Mouse (Mus musculus): ENCODE results near the gene Srrd. TPM values are rescaled to one million over a fixed set of nuclear protein-coding genes. Genes with fewer than 3 reads are reported as not detected.

Srrd gene
- polyA plus RNA-seq, 1 experiment from 2014 or later = 47.6 TPM

DNA sequence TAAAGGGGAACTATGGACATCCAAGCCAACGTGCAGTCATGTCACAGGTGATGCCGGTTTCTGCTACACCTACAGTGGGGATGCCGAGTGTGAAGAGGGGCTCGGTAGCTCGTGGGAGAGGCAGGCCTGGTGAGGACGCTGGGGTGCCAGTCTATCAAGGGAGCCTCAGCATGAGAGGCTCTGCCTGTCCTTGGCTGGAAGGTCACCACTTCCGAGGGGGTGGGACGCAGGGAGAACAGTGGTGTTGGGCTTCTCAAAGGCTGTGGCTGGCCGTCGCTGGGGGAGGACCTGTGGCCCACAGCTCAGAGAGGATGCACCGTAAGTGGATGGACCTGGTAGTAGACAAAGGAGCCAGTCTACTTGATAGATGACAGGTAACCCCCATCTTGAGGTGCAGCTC is 38.3 kb upstream of the Srrd start:
- Histone ChIP-seq H3K27ac (ENCODE audit: low read length) (no peak overlapping the region), H3K36me3 (ENCODE audit: control insufficient read depth, insufficient read depth, low read length) (peaks cover 4% of the 10 kb centered on the region), H3K4me3 (ENCODE audit: low read depth, low read length) (no peak overlapping the region), H3K27me3 (ENCODE audit: control insufficient read depth, insufficient read depth, low read length) (no peaks in the 10 kb centered on the region), H3K9me3 (ENCODE audit: control insufficient read depth, low read depth, low read length) (no peaks in the 10 kb centered on the region), H3K4me2 (replicated peaks; ENCODE audit: low read depth, low read length) (no peak overlapping the region), H3K4me1 (ENCODE audit: control insufficient read depth, insufficient read depth, low read length) (no peaks in the 10 kb centered on the region), H3K9ac (replicated peaks; ENCODE audit: low read depth, low read length) (no peak overlapping the region)
- 82% methylated on average over 11 of the region's 11 CpGs for WGBS
- ATAC-seq (ENCODE audit: insufficient number of reproducible peaks, insufficient read depth, low FRiP score, low read depth) = no peak

DNA sequence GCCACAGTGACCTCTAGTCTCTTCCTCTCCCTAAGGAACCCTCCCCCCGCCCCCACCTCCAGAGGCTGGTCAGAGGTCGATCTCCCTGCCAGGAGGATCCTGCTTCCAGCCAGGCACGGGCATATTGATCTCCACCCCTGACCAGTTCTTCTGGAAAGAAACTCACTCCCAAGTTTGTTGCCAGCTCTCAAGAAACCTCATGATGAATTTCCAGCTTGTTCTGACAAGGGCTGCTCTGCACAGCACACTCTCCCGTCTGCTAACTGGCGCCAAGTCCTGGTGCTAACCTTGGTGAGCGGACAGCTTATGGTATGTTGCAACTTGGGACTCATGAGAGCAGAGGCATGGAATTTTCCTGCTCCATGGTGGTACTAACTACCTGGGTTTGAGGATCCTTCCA is 35.9 kb upstream of the Srrd start:
- H3K36me3 ChIP-seq (ENCODE audit: control insufficient read depth, insufficient read depth, low read length) = peaks cover 14% of the 10 kb centered on the region
- no peaks in the 10 kb centered on the region for H3K9me3 ChIP-seq (ENCODE audit: control insufficient read depth, low read depth, low read length)
- H3K4me2 ChIP-seq (replicated peaks; ENCODE audit: low read depth, low read length) = no peak overlapping the region
- WGBS = 71% methylated on average over 6 of the region's 6 CpGs
- no peaks in the 10 kb centered on the region for H3K4me1 ChIP-seq (ENCODE audit: control insufficient read depth, insufficient read depth, low read length)
- no peak overlapping the region for H3K4me3 ChIP-seq (ENCODE audit: low read depth, low read length)
- H3K9ac ChIP-seq (replicated peaks; ENCODE audit: low read depth, low read length) = no peak overlapping the region
- no peaks in the 10 kb centered on the region for H3K27me3 ChIP-seq (ENCODE audit: control insufficient read depth, insufficient read depth, low read length)
- H3K27ac ChIP-seq (ENCODE audit: low read length) = no peak overlapping the region
- ATAC-seq (ENCODE audit: insufficient number of reproducible peaks, insufficient read depth, low FRiP score, low read depth) = no peak

DNA sequence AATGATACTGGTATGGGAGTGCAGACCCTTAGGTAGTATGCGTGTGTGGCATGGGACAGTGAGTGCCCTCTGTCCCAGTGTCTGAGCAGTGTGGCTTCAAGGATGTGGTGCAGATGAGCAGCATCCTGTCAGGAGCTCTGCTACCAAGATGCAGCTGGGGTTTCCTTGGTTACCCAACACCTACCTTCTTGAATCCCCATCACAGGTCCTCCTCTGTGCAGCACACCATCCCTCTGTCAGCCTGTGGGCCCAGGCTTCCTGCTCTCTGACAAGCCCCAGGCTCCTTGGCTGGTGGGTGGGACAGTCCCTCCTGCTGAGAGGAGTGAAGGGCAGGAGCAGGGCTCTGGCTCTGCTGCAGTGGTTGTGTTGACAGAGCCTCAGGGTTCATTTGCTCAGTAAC is 34.5 kb upstream of the Srrd start:
- 100% methylated on average over 1 of the region's 1 CpGs for WGBS
- Histone ChIP-seq H3K9me3 (ENCODE audit: control insufficient read depth, low read depth, low read length) (no peaks in the 10 kb centered on the region), H3K4me2 (replicated peaks; ENCODE audit: low read depth, low read length) (no peak overlapping the region), H3K4me1 (ENCODE audit: control insufficient read depth, insufficient read depth, low read length) (no peaks in the 10 kb centered on the region), H3K36me3 (ENCODE audit: control insufficient read depth, insufficient read depth, low read length) (peaks cover 14% of the 10 kb centered on the region), H3K27me3 (ENCODE audit: control insufficient read depth, insufficient read depth, low read length) (no peaks in the 10 kb centered on the region), H3K4me3 (ENCODE audit: low read depth, low read length) (no peak overlapping the region), H3K9ac (replicated peaks; ENCODE audit: low read depth, low read length) (no peak overlapping the region), H3K27ac (ENCODE audit: low read length) (no peak overlapping the region)
- ATAC-seq (ENCODE audit: insufficient number of reproducible peaks, insufficient read depth, low FRiP score, low read depth) = no peak

DNA sequence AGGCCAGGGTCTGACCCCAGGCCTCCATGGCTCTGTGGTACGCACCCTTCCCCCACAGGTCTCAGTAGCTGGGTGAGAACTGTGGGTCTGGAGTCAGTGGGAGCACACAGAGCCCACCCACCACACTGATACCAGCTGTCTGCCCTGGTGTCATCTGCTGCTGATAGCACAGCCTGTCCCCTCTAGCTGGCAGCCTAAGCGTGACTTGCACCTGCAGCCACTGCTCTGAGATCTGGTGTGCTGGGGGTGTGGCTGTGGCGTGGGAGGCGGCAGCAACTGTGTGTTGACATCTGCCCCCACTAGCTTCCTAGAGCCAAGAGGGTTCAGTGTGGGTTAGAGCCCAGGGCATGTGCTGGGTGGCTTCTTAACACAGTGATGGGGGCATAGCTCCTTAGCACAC is 33.3 kb upstream of the Srrd start:
- no peak overlapping the region for H3K27ac ChIP-seq (ENCODE audit: low read length)
- no peak for ATAC-seq (ENCODE audit: insufficient number of reproducible peaks, insufficient read depth, low FRiP score, low read depth)
- H3K9me3 ChIP-seq (ENCODE audit: control insufficient read depth, low read depth, low read length) = no peaks in the 10 kb centered on the region
- no peak overlapping the region for H3K4me2 ChIP-seq (replicated peaks; ENCODE audit: low read depth, low read length)
- 87% methylated on average over 4 of the region's 4 CpGs for WGBS
- H3K4me1 ChIP-seq (ENCODE audit: control insufficient read depth, insufficient read depth, low read length) = no peaks in the 10 kb centered on the region
- no peaks in the 10 kb centered on the region for H3K27me3 ChIP-seq (ENCODE audit: control insufficient read depth, insufficient read depth, low read length)
- H3K9ac ChIP-seq (replicated peaks; ENCODE audit: low read depth, low read length) = no peak overlapping the region
- peaks cover 22% of the 10 kb centered on the region for H3K36me3 ChIP-seq (ENCODE audit: control insufficient read depth, insufficient read depth, low read length)
- no peak overlapping the region for H3K4me3 ChIP-seq (ENCODE audit: low read depth, low read length)

DNA sequence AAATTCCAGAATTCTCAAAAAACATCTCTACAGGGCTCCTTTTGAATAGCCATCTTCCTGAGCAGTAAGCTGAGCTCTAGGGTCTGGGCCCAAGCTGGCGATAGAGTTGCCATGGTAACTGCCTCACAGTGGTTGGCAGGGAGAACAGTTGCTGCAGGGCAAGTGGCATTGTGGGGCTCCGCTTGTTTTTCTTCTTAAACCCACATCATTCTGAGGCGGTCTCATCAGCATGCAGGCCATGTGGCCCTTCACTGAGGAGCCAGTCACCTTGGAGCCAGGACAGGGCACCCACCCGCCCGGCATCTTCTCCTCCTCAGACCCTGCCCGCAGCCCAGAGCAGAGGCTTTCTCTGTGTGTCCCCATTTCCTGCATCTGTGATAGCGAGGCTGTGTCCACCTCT is 29.1 kb upstream of the Srrd start:
- Histone ChIP-seq H3K36me3 (ENCODE audit: control insufficient read depth, insufficient read depth, low read length) (peaks cover 32% of the 10 kb centered on the region; the same call in 1 of the 2 replicates), H3K4me1 (ENCODE audit: control insufficient read depth, insufficient read depth, low read length) (no peaks in the 10 kb centered on the region), H3K9me3 (ENCODE audit: control insufficient read depth, low read depth, low read length) (no peaks in the 10 kb centered on the region), H3K27me3 (ENCODE audit: control insufficient read depth, insufficient read depth, low read length) (no peaks in the 10 kb centered on the region), H3K4me2 (replicated peaks; ENCODE audit: low read depth, low read length) (no peak overlapping the region), H3K9ac (replicated peaks; ENCODE audit: low read depth, low read length) (no peak overlapping the region), H3K4me3 (ENCODE audit: low read depth, low read length) (no peak overlapping the region), H3K27ac (ENCODE audit: low read length) (no peak overlapping the region)
- no peak for ATAC-seq (ENCODE audit: insufficient number of reproducible peaks, insufficient read depth, low FRiP score, low read depth)
- WGBS = 80% methylated on average over 7 of the region's 7 CpGs

DNA sequence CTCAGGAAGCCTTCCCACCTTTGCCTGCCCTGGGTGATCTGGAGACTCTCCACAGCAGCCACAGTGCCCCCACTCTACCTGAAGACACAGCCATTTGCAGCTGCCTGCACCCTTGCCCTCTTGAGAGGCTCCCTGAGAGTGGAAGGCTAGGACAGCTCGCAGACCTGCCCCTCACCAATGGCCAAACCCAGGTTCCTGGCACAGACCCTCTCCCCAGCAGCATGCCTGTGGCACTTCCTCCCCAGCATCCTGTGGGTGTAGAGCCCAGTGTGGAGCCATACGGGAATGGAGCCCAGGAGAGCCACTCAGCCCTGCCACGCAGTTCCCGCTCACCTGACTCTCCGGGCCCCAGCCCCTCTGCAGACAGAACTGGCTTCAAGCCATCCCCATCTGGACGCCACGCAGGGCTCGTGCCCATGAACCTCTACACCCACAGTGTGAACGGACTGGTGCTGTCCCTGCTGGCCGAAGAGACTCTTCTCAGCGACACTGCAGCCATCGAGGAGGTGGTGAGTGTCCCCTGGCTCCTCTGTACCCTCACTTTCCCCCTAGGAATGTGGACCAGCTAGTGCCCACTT is 27.5 kb upstream of the Srrd start:
- ATAC-seq (ENCODE audit: insufficient number of reproducible peaks, insufficient read depth, low FRiP score, low read depth) = no peak
- peaks cover 39% of the 10 kb centered on the region; the same call in 1 of the 2 replicates for H3K36me3 ChIP-seq (ENCODE audit: control insufficient read depth, insufficient read depth, low read length)
- 92% methylated on average over 12 of the region's 12 CpGs for WGBS
- H3K27ac ChIP-seq (ENCODE audit: low read length) = no peak overlapping the region
- no peak overlapping the region for H3K4me2 ChIP-seq (replicated peaks; ENCODE audit: low read depth, low read length)
- H3K9ac ChIP-seq (replicated peaks; ENCODE audit: low read depth, low read length) = no peak overlapping the region
- H3K4me3 ChIP-seq (ENCODE audit: low read depth, low read length) = no peak overlapping the region
- no peaks in the 10 kb centered on the region for H3K9me3 ChIP-seq (ENCODE audit: control insufficient read depth, low read depth, low read length)
- H3K27me3 ChIP-seq (ENCODE audit: control insufficient read depth, insufficient read depth, low read length) = no peaks in the 10 kb centered on the region
- H3K4me1 ChIP-seq (ENCODE audit: control insufficient read depth, insufficient read depth, low read length) = no peaks in the 10 kb centered on the region

DNA sequence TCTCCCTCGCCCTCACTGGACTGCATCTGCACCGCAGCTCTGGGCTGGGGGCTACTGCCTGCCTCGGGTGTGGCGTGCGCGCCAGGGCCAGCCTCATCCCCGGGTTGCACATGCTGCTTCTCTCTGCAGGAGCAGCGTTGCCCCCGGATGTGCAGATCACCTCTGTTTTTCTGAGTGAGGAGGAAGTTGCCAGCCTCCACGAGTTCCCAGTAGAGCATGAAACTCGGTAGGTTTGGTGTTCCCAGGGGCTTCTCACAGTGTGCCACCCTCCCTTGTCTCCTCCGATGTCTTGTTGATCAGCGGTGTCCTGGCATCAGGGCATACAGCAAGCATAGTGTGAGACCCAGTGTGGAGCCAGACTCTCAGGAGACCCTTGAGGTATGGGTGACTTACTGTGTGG is 26.5 kb upstream of the Srrd start:
- Histone ChIP-seq H3K4me2 (replicated peaks; ENCODE audit: low read depth, low read length) (no peak overlapping the region), H3K4me1 (ENCODE audit: control insufficient read depth, insufficient read depth, low read length) (no peaks in the 10 kb centered on the region), H3K9ac (replicated peaks; ENCODE audit: low read depth, low read length) (no peak overlapping the region), H3K27me3 (ENCODE audit: control insufficient read depth, insufficient read depth, low read length) (no peaks in the 10 kb centered on the region), H3K9me3 (ENCODE audit: control insufficient read depth, low read depth, low read length) (no peaks in the 10 kb centered on the region), H3K27ac (ENCODE audit: low read length) (no peak overlapping the region), H3K36me3 (ENCODE audit: control insufficient read depth, insufficient read depth, low read length) (peaks cover 39% of the 10 kb centered on the region; the same call in 1 of the 2 replicates), H3K4me3 (ENCODE audit: low read depth, low read length) (no peak overlapping the region)
- WGBS = 92% methylated on average over 13 of the region's 13 CpGs
- ATAC-seq (ENCODE audit: insufficient number of reproducible peaks, insufficient read depth, low FRiP score, low read depth) = no peak

DNA sequence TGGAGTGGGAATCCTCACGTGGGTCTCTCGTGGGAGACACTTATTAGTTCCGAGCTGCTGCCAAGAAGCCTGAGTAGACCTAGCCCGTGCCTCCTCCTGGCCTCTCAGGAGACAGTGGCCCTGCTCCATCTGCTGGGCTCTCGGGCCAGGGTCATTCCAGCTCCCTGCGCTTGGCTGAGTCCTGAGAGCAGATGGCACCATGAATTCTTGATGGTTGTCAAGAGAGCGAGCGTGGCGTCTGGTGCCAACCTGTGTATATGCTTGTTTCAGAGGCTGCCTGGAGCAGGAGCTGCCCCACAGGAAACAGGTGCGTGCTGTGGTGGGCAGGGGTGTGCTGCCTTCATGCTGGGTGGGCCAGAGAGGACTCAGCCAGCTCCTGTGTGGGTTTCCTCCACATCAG is 25.8 kb upstream of the Srrd start:
- no peaks in the 10 kb centered on the region for H3K9me3 ChIP-seq (ENCODE audit: control insufficient read depth, low read depth, low read length)
- H3K4me1 ChIP-seq (ENCODE audit: control insufficient read depth, insufficient read depth, low read length) = no peaks in the 10 kb centered on the region
- no peaks in the 10 kb centered on the region for H3K27me3 ChIP-seq (ENCODE audit: control insufficient read depth, insufficient read depth, low read length)
- H3K4me3 ChIP-seq (ENCODE audit: low read depth, low read length) = no peak overlapping the region
- H3K4me2 ChIP-seq (replicated peaks; ENCODE audit: low read depth, low read length) = no peak overlapping the region
- no peak overlapping the region for H3K9ac ChIP-seq (replicated peaks; ENCODE audit: low read depth, low read length)
- peaks cover 37% of the 10 kb centered on the region; the same call in 1 of the 2 replicates for H3K36me3 ChIP-seq (ENCODE audit: control insufficient read depth, insufficient read depth, low read length)
- no peak for ATAC-seq (ENCODE audit: insufficient number of reproducible peaks, insufficient read depth, low FRiP score, low read depth)
- no peak overlapping the region for H3K27ac ChIP-seq (ENCODE audit: low read length)
- 92% methylated on average over 10 of the region's 10 CpGs for WGBS

DNA sequence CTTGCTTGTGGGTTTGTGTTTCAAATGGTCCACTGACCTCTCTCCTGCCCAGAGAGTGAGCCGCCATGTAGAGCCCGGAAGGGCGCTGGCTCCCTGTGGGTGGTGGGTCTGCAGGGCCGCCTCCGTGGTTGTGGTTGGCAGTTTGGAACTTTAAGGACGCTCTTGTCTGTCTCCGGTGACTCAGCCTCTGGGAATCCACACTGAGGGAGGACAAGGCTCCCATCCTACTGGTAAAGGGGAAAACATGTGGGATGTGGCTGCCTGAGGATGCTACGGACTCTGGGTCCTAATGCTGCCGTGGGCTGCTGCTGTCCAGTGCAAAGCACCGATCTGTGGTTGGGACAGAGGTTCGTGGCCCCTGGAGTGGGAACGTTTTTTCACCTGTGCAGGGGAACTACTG is 25.1 kb upstream of the Srrd start:
- H3K4me3 ChIP-seq (ENCODE audit: low read depth, low read length) = no peak overlapping the region
- H3K4me1 ChIP-seq (ENCODE audit: control insufficient read depth, insufficient read depth, low read length) = no peaks in the 10 kb centered on the region
- WGBS = 87% methylated on average over 12 of the region's 12 CpGs
- no peak overlapping the region for H3K27ac ChIP-seq (ENCODE audit: low read length)
- H3K9ac ChIP-seq (replicated peaks; ENCODE audit: low read depth, low read length) = no peak overlapping the region
- no peak overlapping the region for H3K4me2 ChIP-seq (replicated peaks; ENCODE audit: low read depth, low read length)
- ATAC-seq (ENCODE audit: insufficient number of reproducible peaks, insufficient read depth, low FRiP score, low read depth) = no peak
- H3K36me3 ChIP-seq (ENCODE audit: control insufficient read depth, insufficient read depth, low read length) = peaks cover 43% of the 10 kb centered on the region; the same call in 1 of the 2 replicates
- H3K9me3 ChIP-seq (ENCODE audit: control insufficient read depth, low read depth, low read length) = no peaks in the 10 kb centered on the region
- H3K27me3 ChIP-seq (ENCODE audit: control insufficient read depth, insufficient read depth, low read length) = no peaks in the 10 kb centered on the region
